11 mouse cellular contexts compared by ENCODE assay signal in genomic region chr4:63389121-63389886, GRCm38 (mm10). TPM values are rescaled to one million over a fixed set of nuclear protein-coding genes. Genes with fewer than 3 reads are reported as not detected.
DNase-seq lines count a peak whose midpoint lies in the region; ATAC-seq and TF ChIP-seq lines count a peak whose summit lies in the region.
"Had no signal": no experiment of that assay in that cellular context is flagged by ENCODE, and none has a peak within 500 bp of the region (broad histone marks: within the 10 kb centered on the region; RNA-seq: fewer than 3 reads in every experiment).

No protein-coding gene starts in this region.

- 0 out of 2 replicates have a peak overlapping the region, but pooled peaks have one; percentile 0 for H3K27ac ChIP-seq in embryonic facial prominence, embryonic 13.5 days
- H3K27ac ChIP-seq in limb, embryonic 13.5 days, result no peak overlapping the region
- H3K27ac ChIP-seq in neural tube, embryonic 13.5 days (replicated peaks), result peak overlapping the region; percentile 80
- H3K27ac ChIP-seq in gastrocnemius, adult 2 months, result no peak overlapping the region
- H3K27ac ChIP-seq in intestine, embryonic 15.5 days, result no peak overlapping the region
- H3K27ac ChIP-seq in kidney, embryonic 14.5 days (ENCODE audit: low read depth, low read length), result no peak overlapping the region

- no peak for TF ChIP-seq CTCF in gastrocnemius, adult 2 months (IDR thresholded peaks at IDR 0.05)

- H3K36me3 ChIP-seq in embryonic facial prominence, embryonic 13.5 days, result peaks cover 67% of the 10 kb centered on the region
- peaks cover 76% of the 10 kb centered on the region for H3K36me3 ChIP-seq in limb, embryonic 13.5 days
- H3K36me3 ChIP-seq in neural tube, embryonic 13.5 days, result peaks cover 16% of the 10 kb centered on the region
- 0 out of 2 replicates have a peak, but pooled peaks cover 2% of the 10 kb centered on the region for H3K36me3 ChIP-seq in intestine, embryonic 15.5 days
- H3K36me3 ChIP-seq in kidney, embryonic 14.5 days (ENCODE audit: control insufficient read depth, insufficient read depth, low read length), result peaks cover 25% of the 10 kb centered on the region

- no peak overlapping the region for H3K9ac ChIP-seq in embryonic facial prominence, embryonic 13.5 days
- peak overlapping the region; percentile 19; the same call in 1 of the 2 replicates for H3K9ac ChIP-seq in limb, embryonic 13.5 days
- H3K9ac ChIP-seq in neural tube, embryonic 13.5 days, result 0 out of 2 replicates have a peak overlapping the region, but pooled peaks have one; percentile 14
- no peak overlapping the region for H3K9ac ChIP-seq in intestine, embryonic 15.5 days
- no peak overlapping the region for H3K9ac ChIP-seq in kidney, embryonic 14.5 days (ENCODE audit: low read depth, low read length)

- 29% methylated on average over 8 of the region's 8 CpGs for WGBS in embryonic facial prominence, embryonic 13.5 days
- WGBS in limb, embryonic 13.5 days, result 35% methylated on average over 8 of the region's 8 CpGs
- WGBS in neural tube, embryonic 13.5 days, result 20% methylated on average over 8 of the region's 8 CpGs
- 51% methylated on average over 8 of the region's 8 CpGs for WGBS in intestine, embryonic 15.5 days
- 62% methylated on average over 8 of the region's 8 CpGs for WGBS in kidney, embryonic 14.5 days

- peak; percentile 78 for DNase-seq in CD4-positive, CD25-positive, alpha-beta regulatory T cell, adult 2 months (ENCODE audit: low read depth, low spot score)
- no peak for DNase-seq in gastrocnemius, adult 2 months
- DNase-seq in lung, postnatal 10 days, result no peak
- DNase-seq: embryo, embryonic 11 days had no signal

- no peak overlapping the region for H3K4me2 ChIP-seq in embryonic facial prominence, embryonic 13.5 days
- no peak overlapping the region for H3K4me2 ChIP-seq in limb, embryonic 13.5 days (replicated peaks)
- peak overlapping the region; percentile 16; the same call in 1 of the 2 replicates for H3K4me2 ChIP-seq in neural tube, embryonic 13.5 days
- no peak overlapping the region for H3K4me2 ChIP-seq in intestine, embryonic 15.5 days (replicated peaks)
- no peak overlapping the region for H3K4me2 ChIP-seq in kidney, embryonic 14.5 days (replicated peaks; ENCODE audit: low read depth, low read length)

- intact Hi-C loops in gastrocnemius, adult 2 months (cut with DNase I), result no loop called here

- peaks cover 18% of the 10 kb centered on the region for H3K4me1 ChIP-seq in embryonic facial prominence, embryonic 13.5 days
- peaks cover 10% of the 10 kb centered on the region for H3K4me1 ChIP-seq in limb, embryonic 13.5 days
- H3K4me1 ChIP-seq in neural tube, embryonic 13.5 days (replicated peaks), result peaks cover 28% of the 10 kb centered on the region
- 0 out of 2 replicates have a peak, but pooled peaks cover 2% of the 10 kb centered on the region for H3K4me1 ChIP-seq in intestine, embryonic 15.5 days (replicated peaks)
- H3K4me1 ChIP-seq in kidney, embryonic 14.5 days (ENCODE audit: control insufficient read depth, insufficient read depth, low read length), result no peaks in the 10 kb centered on the region

- H3K9me3 ChIP-seq in embryonic facial prominence, embryonic 13.5 days, result no peaks in the 10 kb centered on the region
- H3K9me3 ChIP-seq in limb, embryonic 13.5 days, result no peaks in the 10 kb centered on the region
- no peaks in the 10 kb centered on the region for H3K9me3 ChIP-seq in neural tube, embryonic 13.5 days
- no peaks in the 10 kb centered on the region for H3K9me3 ChIP-seq in intestine, embryonic 15.5 days
- H3K9me3 ChIP-seq in kidney, embryonic 14.5 days (ENCODE audit: control insufficient read depth, low read length), result no peaks in the 10 kb centered on the region

- no peak for ATAC-seq in embryonic facial prominence, embryonic 13.5 days (ENCODE audit: insufficient number of reproducible peaks, insufficient read depth, low FRiP score, low TSS enrichment, low read depth)
- no peak for ATAC-seq in limb, embryonic 13.5 days (ENCODE audit: low FRiP score, low read depth)
- peak; percentile 71 for ATAC-seq in neural tube, embryonic 13.5 days (ENCODE audit: low read depth)
- ATAC-seq in intestine, embryonic 15.5 days, result no peak
- ATAC-seq in kidney, embryonic 14.5 days (ENCODE audit: low FRiP score, low TSS enrichment), result no peak
- ATAC-seq: Patski had no signal

- H3K27me3 ChIP-seq in embryonic facial prominence, embryonic 13.5 days, result no peaks in the 10 kb centered on the region
- H3K27me3 ChIP-seq in limb, embryonic 13.5 days, result no peaks in the 10 kb centered on the region
- H3K27me3 ChIP-seq in neural tube, embryonic 13.5 days, result no peaks in the 10 kb centered on the region
- no peaks in the 10 kb centered on the region for H3K27me3 ChIP-seq in intestine, embryonic 15.5 days (replicated peaks)
- H3K27me3 ChIP-seq in kidney, embryonic 14.5 days (ENCODE audit: control insufficient read depth, insufficient read depth, low read length), result no peaks in the 10 kb centered on the region
- H3K27me3 ChIP-seq: Patski had no signal

- no peak overlapping the region for H3K4me3 ChIP-seq in embryonic facial prominence, embryonic 13.5 days
- H3K4me3 ChIP-seq in limb, embryonic 13.5 days, result no peak overlapping the region
- no peak overlapping the region for H3K4me3 ChIP-seq in neural tube, embryonic 13.5 days
- H3K4me3 ChIP-seq in gastrocnemius, adult 2 months, result no peak overlapping the region
- H3K4me3 ChIP-seq in intestine, embryonic 15.5 days (replicated peaks), result no peak overlapping the region
- no peak overlapping the region for H3K4me3 ChIP-seq in kidney, embryonic 14.5 days (ENCODE audit: low read length)

RNA-seq across cellular contexts. Expression of gene Akna, which starts 13.8 kb away (rescaled TPM):
- polyA plus RNA-seq in embryonic facial prominence, embryonic 13.5 days (2015; fragmentation: Nextera tagmentation; extraction: Ambion mirVana), result 9.7 and 10.0 TPM in 2 replicates
- 8.5 and 8.6 TPM in 2 replicates for polyA plus RNA-seq in limb, embryonic 13.5 days (2015; fragmentation: Nextera tagmentation; extraction: Ambion mirVana)
- 4.4 and 4.8 TPM in 2 replicates for polyA plus RNA-seq in neural tube, embryonic 13.5 days (2015; fragmentation: Nextera tagmentation; extraction: Ambion mirVana)
- 1 to 10 TPM in 1 of 2 experiments, under 1 TPM in 1; 0.97 to 1.8 TPM for total RNA-seq in gastrocnemius, adult 2 months (2021)
- 5.6 and 6.5 TPM in 2 replicates for polyA plus RNA-seq in intestine, embryonic 15.5 days (2015; fragmentation: Nextera tagmentation; extraction: Ambion mirVana)
- polyA plus RNA-seq in kidney, embryonic 14.5 days (2014; fragmentation: Nextera tagmentation; extraction: Ambion mirVana), result 4.1 and 7.3 TPM in 2 replicates

RNA-seq across cellular contexts. Expression of gene Orm2, which starts 27.1 kb away (rescaled TPM):
- polyA plus RNA-seq in embryonic facial prominence, embryonic 13.5 days (2015; fragmentation: Nextera tagmentation; extraction: Ambion mirVana), result not detected in 2 replicates
- polyA plus RNA-seq in limb, embryonic 13.5 days (2015; fragmentation: Nextera tagmentation; extraction: Ambion mirVana), result not detected in 2 replicates
- polyA plus RNA-seq in neural tube, embryonic 13.5 days (2015; fragmentation: Nextera tagmentation; extraction: Ambion mirVana), result not detected in 2 replicates
- not detected for total RNA-seq in gastrocnemius, adult 2 months (2021)
- polyA plus RNA-seq in intestine, embryonic 15.5 days (2015; fragmentation: Nextera tagmentation; extraction: Ambion mirVana), result not detected in 2 replicates
- polyA plus RNA-seq in kidney, embryonic 14.5 days (2014; fragmentation: Nextera tagmentation; extraction: Ambion mirVana), result not detected in 2 replicates
- total RNA-seq: hematopoietic stem cell, adult 5-6 weeks had no signal

RNA-seq across cellular contexts. Expression of gene Orm3, which starts 33.3 kb away (rescaled TPM):
- not detected in 2 replicates for polyA plus RNA-seq in embryonic facial prominence, embryonic 13.5 days (2015; fragmentation: Nextera tagmentation; extraction: Ambion mirVana)
- polyA plus RNA-seq in limb, embryonic 13.5 days (2015; fragmentation: Nextera tagmentation; extraction: Ambion mirVana), result not detected in 2 replicates
- not detected in 2 replicates for polyA plus RNA-seq in neural tube, embryonic 13.5 days (2015; fragmentation: Nextera tagmentation; extraction: Ambion mirVana)
- not detected for total RNA-seq in gastrocnemius, adult 2 months (2021)
- polyA plus RNA-seq in intestine, embryonic 15.5 days (2015; fragmentation: Nextera tagmentation; extraction: Ambion mirVana), result not detected in 2 replicates
- not detected in 2 replicates for polyA plus RNA-seq in kidney, embryonic 14.5 days (2014; fragmentation: Nextera tagmentation; extraction: Ambion mirVana)
- total RNA-seq: hematopoietic stem cell, adult 5-6 weeks had no signal

RNA-seq across cellular contexts. Expression of gene Orm1, which starts 44.9 kb away (rescaled TPM):
- not detected in 2 replicates for polyA plus RNA-seq in embryonic facial prominence, embryonic 13.5 days (2015; fragmentation: Nextera tagmentation; extraction: Ambion mirVana)
- not detected in 2 replicates for polyA plus RNA-seq in limb, embryonic 13.5 days (2015; fragmentation: Nextera tagmentation; extraction: Ambion mirVana)
- polyA plus RNA-seq in neural tube, embryonic 13.5 days (2015; fragmentation: Nextera tagmentation; extraction: Ambion mirVana), result not detected in 2 replicates
- 1 to 10 TPM in 1 of 2 experiments, not detected in 1; 1.3 TPM for total RNA-seq in gastrocnemius, adult 2 months (2021)
- not detected in 2 replicates for polyA plus RNA-seq in intestine, embryonic 15.5 days (2015; fragmentation: Nextera tagmentation; extraction: Ambion mirVana)
- not detected in 2 replicates for polyA plus RNA-seq in kidney, embryonic 14.5 days (2014; fragmentation: Nextera tagmentation; extraction: Ambion mirVana)

Comparison
In these comparisons a context has a peak if more than half of its experiments do, and no peak if none do; other contexts are left out.
1. H3K27ac ChIP-seq: peak in embryonic facial prominence, embryonic 13.5 days (single experiment) and neural tube, embryonic 13.5 days (single experiment); none in limb, embryonic 13.5 days (single experiment), gastrocnemius, adult 2 months (single experiment), intestine, embryonic 15.5 days (single experiment) and kidney, embryonic 14.5 days (single experiment).
2. H3K9ac ChIP-seq: peak in limb, embryonic 13.5 days (single experiment) and neural tube, embryonic 13.5 days (single experiment); none in embryonic facial prominence, embryonic 13.5 days (single experiment), intestine, embryonic 15.5 days (single experiment) and kidney, embryonic 14.5 days (single experiment).